Mouse (Mus musculus) testis, postnatal 14 days (tissue): ENCODE data around the gene Adk.

Source experiments
- DNase-seq: peaks from one replicate; pipeline ENCODE4 v3.0.0; 2021; ENCODE audit warnings: low spot score

Gene Adk

DNA sequence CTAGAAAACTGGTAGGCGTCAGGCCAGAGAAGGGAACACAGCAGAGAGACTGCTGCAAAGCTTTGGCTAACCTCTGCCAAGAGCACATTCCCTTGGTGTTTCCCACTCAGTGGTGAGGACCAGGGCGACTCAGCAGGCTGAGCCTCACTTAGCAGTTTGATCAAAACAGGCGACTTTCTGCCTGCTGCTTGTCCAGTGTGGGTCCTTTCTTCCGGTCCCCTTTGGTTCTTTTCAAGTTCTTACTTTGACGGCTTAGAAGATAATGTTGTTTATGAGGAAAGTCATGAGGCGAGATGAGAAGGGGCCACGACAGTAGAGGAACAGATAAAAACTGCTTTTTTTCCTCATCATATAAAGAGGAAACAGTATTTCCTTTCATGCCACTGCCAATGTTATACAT, 49.2 kb downstream of the Adk start:
- DNase-seq = no peak

DNA sequence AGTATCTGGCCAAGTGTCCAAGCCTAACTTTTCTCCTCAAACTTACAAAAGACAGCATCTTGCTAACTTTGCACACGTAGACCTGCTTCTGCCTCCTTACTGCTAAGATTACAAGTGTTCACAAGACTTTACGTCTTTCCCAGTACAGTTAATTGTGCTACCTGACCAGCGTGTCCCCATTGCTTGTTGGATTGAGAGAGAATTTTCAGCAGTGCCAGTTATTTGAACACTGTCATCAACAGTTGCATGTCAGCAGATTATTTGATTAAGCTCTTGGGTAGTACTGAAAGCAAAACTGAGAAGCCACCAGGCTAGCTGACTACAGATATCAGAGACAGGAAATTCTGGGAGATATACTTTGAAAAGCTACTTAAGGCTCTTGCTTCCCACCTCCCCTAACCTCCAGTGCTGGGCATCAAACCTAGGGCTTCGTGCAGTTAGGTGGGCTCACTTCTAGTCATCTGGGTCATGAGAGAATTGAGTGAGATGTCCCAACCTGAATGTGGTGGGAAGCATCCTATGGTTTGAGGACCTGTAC, 50.4 kb downstream of the Adk start:
- no peak for DNase-seq

DNA sequence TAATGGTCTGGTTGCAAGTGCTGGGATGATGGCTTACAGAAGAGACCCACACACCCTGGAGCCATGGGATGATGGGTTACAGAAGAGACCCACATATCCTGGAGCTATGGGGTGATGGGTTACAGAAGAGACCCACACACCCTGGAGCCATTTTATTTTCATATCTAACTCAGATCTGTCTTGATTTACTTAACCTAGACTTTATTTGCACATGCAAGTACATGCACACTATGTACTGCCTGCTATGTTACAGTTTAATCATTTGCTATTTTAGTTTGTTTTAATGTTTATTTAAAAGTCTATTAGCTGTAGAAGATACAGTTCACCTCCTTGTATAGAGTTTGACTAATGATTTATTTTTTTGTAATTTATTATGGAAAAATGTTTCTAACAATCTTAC, 52.7 kb downstream of the Adk start:
- no peak for DNase-seq

DNA sequence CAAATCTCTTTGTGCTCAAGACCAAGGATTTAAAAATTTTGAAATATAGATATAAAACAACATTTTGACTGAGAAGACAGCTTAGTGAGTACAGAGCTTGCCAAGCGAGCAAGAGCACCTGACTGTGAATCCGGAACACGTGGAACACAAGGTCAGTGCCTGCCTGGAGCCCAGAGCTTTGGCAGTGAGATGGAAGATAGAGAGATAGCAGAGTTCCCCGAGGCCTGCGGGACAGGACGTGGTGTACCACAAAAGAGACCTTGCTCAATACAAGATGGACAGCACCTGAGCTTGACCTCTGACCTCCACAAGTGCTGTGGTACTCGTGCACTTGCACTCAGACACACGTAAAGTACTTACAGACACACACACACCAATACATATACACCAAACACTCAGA, 54.2 kb downstream of the Adk start:
- DNase-seq = peak; percentile 53

DNA sequence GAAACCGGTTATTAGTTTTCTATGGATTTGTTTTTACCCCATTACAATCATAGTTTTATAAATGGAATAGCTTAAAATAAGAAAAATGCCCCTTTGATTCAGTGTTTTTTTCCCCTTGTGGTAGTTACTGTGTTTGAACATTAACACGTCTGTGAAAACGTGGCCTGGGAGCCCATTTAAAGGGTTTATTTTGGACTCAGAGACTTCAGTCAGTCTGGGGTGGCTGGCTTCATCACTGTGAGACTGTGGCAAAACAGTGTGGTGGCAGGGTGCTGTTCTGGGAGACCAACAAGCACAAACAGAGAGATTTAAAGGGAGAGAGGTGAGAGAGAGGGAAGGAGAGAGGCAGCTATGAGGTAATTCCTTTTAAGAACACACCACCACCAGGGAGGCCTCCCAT, 55.2 kb downstream of the Adk start:
- no peak for DNase-seq

DNA sequence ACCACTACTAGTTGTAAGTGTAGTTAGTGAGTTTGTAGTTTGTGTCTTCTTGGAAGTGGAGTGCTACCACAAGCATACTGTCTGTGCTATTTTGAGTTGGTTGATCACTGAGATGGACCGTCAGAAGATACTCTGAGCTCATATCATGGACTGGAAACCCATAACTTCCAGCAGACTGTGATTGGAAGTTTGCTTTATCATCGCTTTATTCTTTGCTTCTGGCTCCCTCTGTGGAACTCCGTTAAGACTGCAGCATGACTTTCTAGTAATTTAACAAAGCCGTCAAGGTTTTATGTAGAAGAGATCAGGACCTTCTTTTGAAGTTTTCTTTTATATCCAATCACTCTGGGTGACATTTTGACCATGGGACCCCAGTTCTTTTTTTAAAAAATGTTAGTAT, 58.1 kb downstream of the Adk start:
- no peak for DNase-seq

DNA sequence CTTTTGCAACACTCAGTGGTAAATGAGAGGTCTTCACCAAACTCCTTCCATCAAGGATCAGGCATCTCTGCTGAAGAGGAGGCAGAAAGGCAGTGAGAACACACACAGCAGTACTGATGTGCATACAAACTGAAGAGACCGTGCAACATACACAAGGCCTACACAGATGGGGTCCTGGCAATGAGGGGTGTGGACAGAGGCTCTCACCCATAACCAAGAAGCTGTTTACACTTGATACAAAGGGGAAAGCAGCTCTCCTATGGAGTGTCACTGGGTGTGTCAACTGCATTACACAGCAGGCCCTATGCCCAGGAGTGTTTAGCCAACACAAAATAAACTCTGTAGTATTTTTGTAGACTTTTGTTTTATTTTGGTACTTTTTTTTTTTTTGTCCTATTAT, 59.1 kb downstream of the Adk start:
- DNase-seq = no peak

DNA sequence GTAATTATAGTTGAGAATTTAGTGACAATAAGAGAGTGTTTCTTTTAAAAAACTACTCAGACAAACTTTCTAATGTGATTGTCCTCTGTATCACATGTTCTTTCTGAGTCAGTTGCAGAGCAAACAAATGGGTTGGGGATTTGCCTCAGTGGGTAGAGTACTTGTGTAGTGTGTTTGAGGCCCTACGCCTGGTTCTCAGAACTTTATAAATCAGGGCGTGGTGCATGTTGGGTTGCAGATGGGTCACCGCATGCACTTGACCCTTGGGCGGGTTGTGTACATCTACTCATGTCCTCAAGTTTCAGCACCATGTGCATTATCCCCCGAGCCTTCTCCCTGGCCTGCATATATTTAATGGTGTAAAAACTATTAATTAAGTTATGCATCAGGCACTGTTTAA, 59.8 kb downstream of the Adk start:
- DNase-seq = no peak

DNA sequence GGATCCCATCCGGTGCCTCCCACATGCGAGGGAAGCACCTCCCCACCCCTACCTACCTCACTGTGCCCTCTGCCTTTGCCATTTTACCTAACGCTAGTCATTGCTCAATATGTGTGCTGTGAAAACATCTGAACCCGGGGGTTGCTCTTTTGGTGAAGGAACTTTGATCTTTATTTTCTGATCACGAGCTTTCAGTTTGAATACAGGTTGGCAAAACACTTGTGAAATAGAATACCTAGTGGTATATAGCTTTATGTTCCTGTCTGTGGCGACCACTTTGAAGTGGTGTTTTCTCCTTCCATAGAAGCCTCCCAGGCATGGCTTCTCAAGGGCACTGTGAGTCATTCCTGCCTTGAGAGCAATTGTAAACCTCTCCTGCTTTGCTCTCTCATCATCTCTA, 60.4 kb downstream of the Adk start:
- DNase-seq = no peak

DNA sequence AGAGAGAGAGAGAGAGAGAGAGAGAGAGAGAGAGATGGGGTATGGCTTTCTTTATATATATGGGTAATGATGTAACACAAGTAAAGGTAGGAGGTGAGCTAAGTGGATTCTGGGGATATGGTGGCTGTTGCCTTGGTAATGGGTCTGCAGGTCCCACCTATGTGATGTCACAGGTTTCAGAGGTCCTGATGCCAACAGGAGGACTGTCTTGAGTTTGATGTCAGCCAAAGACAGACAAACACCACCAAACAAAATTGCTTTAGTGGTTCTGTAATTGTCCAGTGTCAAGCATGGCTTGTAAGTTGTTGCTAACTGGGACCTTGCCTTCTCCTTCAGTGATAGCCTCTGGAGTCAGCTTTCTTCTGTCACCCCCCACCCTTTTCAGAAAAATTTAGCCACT, 62.0 kb downstream of the Adk start:
- no peak for DNase-seq

DNA sequence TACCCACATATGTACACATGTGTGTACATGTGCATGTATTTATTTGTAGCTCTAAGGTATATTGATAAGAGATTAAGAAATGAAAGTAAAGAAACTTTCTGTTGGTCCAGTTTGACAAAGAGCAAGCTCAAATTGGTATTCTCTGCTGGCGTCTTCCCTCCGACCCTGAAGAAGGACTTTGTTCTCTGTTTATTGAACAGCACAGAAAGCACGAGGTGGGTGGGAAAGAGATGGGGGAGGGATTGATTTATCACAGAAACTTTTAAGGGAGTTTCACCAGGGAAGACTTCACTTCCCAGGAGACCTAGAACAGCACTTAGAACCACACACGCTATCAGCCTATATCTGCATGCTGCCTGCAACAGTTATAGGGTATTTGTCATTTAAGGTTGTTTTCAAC, 62.9 kb downstream of the Adk start:
- no peak for DNase-seq

DNA sequence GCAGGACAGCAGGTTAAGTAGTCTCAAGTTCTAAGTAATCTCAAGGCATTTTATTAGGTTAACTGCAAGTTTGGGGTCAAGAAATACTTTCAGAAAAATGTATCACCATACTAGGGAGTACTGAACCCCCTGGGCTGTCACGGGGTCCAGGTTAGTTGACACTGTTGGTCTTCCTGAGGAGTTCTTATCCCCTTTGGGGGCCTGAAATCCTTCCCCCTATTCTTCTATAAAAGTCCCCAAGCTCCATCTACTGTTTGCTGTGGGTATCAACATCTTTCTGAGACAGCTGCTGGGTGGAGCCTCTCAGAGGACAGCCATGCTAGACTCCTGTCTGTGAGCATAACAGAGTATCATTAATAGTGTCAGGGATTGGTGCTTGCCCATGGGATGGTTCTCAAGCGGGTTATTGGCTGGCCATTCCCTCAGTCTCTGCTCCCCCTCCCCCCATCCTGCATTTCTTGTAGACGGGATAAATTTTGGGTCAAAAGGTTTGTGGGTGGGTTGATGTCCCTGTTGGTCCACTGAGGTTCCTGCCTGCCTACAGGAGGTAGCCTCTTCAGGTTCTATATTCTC, 63.6 kb downstream of the Adk start:
- DNase-seq = no peak

DNA sequence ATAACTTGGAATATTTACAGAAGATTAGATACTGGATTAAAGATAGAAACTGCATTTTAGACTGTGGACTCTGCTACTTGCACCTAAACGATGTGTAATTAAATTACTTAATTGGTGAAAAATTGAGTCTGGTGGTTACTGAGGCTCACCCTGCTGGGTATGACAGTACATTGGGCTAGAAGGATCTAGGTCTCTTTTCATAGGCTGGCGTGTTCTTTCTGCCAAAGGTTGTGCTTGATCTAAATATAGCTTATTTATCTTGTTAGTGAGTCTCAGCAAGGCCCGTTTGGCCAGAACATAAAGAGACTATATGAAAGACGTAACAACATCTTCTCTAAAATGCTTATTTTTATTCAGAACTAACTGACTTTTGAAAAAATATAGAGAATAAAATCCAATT, 65.7 kb downstream of the Adk start:
- no peak for DNase-seq

DNA sequence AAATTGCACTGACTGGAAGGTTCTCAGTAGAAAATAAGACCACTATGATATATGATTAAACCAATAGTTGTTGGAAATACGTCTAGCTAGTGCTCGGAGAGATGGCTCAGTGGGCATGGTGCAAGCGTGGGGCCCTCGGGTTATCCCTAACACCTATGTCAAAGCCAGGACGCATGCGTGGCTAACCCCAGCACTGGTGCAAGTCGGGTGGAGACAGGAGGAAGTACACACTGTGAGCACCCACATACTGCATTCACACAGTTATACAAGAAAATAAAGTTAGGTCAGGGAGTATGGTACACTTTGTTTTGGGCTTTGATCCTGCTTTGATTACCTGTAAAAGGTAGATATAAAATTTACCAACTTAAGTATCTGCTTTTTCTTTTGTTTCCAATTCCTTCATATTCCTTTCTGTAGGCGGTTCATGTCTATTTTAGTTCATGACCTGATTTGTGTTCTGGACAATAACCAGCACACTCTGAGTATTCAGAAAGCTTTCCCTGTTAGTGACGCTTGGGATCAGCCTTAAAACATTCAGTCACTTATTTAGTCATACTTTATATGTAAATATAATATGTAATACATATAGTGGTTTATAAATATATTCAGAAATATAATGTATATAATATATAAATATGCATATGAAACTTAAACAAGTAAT, 67.4 kb downstream of the Adk start:
- DNase-seq = no peak

DNA sequence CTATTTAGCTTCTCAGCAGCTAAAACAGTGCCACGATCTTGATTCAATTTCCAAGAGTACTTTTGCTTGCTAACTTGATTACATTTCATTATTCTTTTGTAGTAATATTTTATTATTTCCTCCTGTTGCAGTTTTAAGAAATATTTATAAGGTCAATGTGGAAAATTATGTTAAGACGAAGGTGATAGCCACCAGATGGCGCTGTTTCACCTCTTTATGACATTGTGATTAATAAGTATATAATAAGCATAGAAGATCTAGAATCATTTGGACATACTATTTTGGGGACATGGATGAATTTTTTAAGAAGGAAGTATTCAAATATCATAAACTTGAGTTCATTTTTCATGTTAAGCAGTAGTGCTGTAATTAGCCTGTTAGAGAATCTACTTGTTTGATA, 68.1 kb downstream of the Adk start:
- DNase-seq = no peak

DNA sequence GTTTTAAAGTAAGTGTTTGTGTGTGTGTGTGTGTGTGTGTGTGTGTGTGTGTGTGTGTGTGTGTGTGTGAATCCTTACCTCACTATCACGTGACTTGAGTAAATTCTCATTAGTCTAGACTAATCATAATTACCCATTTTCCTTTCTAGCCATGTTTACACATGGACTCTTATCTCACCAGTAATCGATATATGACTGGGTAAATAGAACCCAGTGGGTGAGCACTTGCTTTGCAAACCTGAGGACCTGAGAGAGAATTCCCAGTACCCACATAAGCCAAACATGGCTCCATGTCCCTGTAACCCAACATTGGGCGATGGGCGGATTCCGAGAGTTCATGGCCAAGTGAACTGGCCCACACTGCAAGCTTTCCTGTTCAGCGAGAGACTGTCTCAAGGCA, 74.8 kb downstream of the Adk start:
- no peak for DNase-seq

DNA sequence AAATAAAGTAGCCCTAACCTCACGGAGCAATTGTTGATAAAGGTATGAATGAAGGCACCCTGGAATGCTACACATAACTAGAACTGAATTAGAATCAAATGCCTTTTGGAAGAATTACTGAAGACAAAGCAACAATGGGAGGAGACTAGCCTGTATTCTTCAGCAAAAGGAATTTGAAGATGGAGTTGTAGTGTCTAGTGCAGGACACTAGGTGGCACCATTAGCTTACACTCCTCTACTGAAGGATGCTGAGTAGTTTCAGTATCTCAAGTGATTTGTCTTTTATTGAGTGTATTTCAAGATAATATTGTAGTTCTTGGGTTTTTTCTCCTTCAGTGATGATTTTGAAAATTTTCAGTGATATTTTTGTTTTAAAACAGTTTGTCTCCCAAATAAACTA, 84.5 kb downstream of the Adk start:
- no peak for DNase-seq

DNA sequence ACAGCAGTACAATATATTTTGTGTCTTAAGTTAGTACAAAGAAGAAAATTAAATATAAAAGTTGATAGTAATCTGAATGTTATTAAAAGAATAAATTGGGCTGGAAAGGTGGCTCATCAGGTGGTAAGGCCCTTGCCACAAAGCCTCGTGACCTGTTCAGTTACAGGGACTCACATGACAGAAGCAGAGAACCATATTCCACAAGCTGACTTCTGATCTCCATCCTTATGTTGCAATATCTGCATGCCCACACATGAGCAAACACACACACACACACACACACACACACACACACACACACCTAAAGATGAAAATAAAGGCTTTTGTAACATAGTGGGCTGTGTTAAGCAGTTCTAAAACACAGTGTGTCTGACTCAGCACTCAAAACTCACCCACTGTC, 90.2 kb downstream of the Adk start:
- no peak for DNase-seq

DNA sequence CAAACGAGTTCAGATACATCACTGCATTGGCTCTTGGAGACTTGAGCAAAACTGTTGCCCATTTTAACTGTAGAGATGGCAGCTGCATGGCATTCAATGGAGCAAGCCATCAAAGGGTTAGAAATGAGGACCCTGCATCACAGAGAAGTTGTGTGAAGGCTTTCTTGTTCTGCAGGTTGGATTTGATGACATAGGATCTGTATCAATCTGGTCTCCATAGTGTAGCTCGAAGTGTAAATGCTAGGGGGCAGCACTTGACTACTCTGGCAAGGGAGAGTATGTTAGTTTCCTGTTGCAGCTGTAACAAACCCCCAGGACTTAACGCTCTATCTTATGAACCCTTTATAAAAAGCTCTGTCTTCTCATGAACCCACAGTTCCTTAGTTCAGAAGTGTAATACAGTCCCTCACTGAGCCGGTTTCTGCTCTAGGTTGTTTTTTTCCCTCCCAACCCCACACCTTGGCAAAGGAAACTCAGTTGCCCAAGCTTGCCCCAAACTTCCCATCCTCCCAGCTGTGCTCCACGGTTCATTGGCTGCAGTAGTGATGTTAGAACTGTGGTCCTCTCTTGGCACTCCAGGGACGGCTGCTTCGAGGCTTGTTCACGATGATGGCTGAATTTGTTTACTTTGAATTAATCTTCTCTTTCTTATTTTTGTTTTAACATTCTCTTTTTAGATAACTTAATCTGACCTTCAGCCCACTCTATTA, 91.2 kb downstream of the Adk start:
- no peak for DNase-seq

DNA sequence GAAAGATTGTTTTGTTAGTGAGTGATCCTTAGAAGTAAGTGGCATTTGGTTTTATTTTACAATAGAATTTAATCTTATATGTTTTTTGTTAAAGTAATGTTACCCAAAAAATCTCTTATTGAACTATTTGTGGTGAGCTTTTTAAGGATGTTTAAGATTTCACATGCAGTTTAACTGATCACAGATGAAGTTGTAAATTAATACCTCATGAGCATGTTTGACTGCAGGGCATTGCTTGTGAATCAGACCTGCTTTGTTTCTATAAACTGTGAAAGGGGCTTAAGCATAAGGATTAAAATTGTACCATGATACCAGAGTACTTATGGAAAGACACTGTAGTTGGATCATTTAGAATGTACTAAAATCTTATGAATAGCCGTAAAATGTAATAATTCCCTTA, 94.8 kb downstream of the Adk start:
- no peak for DNase-seq

DNA sequence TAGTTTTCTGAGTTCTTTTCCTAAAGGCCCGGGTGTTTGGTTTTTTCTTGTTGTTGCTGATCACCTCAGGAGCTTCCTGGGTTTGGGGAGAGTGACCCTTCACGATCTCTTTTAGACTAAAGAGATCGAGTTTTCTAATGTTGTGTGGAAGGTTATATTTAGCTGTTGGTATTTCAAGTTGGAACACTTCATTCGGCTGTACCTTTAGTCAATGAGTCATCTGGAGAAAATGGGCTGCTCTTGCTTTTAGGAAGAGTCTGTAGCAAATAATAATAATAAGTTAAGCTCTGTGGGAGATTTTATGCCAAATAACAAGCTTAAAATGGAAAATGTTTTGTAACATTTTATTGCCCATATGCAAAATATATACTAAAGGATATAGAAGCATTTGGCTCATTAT, 97.9 kb downstream of the Adk start:
- DNase-seq = no peak

DNA sequence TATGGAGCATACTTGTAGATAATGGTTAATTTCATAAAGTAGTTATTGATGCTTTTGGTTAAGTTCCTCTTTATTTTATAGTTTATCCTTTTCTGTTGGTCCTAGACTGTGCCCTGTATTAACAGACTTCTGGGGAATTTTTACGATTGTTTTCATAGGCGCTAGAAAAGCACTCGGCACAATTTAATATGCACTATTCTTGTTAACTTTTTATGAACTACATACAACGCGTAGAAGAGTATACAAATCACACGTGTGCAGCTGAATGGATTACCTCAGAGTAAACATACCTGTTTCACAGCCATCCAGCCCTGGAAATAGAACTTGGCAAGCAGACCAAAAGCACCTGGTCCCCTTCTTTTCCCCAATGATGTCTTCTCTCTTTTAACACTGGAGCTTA, 99.7 kb downstream of the Adk start:
- no peak for DNase-seq

DNA sequence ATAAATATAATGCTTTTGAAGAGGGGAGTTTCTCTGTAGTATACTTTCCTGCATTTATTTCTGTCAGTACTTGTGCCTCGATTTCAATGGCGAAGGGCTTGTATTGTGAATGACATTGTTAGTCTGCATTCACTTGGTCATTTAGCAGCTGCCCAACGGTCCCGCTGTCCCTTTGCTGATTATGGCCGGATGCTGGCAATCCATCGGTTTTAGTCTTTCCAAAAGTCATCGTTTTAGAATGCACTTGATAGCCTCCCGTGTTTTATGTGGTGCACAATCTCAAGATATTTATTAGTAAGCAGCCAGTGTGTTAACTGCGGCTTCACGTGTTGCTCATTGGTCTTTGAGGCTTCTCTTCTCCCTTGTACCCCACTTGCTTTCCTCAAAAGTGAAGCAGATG, 113.3 kb downstream of the Adk start:
- DNase-seq = no peak

DNA sequence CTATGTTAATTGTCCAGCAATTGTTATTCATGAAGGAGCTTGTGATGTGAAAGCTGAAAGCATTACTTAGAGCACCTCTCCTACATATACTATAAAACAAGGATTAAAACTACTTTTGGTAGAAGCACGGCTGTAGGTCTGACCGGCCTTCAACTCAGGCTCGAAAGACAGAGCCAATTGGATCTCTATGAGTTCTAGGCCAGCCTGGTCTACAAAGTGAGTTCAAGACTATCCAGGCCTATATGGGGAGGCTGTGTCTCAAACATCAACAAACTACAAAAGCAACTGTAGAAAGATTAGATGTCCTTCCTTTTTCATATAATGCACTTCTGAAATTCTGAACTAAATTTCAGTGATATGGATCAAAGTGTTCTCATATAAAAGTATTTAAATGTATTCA, 113.7 kb downstream of the Adk start:
- DNase-seq = no peak
